Mouse (Mus musculus): Measurements from ENCODE around the gene Rab5if. TPM values are rescaled to one million over a fixed set of nuclear protein-coding genes. Genes with fewer than 3 reads are reported as not detected.
"Not testable (repeated sequence)": the region's sequence is repeated elsewhere in the genome, so short reads cannot be mapped to it uniquely, and the experiment has no call there.

The Rab5if gene
- polyA plus RNA-seq, 1 experiment from 2014 or later: 266 TPM

DNA sequence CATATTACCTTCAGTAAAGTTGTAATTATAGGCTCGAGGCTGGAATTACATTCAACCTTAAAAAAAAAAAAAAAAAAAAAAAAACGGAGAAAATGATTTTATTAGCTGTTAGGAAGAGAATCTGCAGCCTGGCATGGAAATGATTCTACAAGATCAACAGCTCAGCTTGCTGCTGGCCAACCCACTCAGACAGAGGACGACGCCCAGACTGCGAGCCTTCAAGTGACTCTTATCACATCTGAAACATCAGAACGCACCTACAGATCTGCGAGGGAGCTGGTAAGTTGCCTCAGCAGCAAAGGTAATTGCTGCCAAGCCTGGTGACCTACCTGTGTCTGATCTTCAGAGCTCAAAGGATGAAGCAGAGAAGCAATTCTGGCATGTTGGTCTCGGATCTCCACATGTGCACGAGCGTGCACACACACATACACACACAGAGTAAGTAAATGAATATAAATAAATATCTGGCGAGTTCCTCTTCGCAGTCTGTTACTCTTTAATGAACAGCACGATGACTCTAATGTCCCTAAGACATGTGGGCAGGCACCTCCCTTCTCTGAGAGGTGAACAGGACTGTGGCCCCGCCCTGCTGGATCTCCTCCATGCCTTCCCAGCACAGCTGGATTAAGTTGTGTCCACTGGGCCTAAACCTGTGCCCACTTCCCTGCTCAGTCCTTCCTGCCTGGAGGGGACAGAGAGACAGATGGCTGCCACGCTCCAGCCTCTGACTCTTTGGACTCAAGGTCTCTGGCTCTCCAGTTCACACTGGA is 31.8 kb downstream of the Rab5if start:
- Histone ChIP-seq H3K4me2 (no peak overlapping the region), H3K36me3 (no peaks in the 10 kb centered on the region), H3K4me3 (no peak overlapping the region), H3K27ac (no peak overlapping the region), H3K4me1 (peaks cover 47% of the 10 kb centered on the region), H3K9me3 (replicated peaks) (no peaks in the 10 kb centered on the region), H3K9ac (no peak overlapping the region), H3K27me3 (replicated peaks) (no peaks in the 10 kb centered on the region)
- 0 out of 2 replicates have a peak, but pooled peaks have one; percentile 46 for ATAC-seq
- 58% methylated on average over 15 of the region's 15 CpGs for WGBS (ENCODE audit: insufficient replicate concordance)

DNA sequence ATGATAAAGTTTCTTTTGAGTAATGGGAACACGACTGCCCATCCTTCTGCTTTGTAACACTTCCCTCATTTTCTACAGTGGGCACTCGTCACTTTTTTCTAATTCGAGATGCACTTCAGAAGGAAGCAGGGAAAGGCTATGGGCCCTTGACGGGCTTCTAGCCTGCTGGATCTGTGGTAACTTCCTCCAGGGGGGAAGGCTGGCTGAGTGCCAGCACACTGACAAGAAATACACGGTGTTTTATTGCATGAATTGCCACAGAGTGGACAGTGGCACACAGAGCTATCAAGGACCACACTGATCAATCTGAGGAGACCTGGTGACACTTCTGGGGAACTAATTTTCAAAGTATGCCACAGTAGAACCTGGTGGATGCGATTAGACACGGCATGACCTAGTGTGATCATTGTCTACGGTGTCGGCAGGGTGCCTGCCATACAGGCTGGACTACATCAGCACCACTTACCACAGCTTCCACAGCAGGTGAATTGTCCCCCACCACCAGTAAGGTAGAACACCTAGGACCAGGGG is 33.5 kb downstream of the Rab5if start:
- H3K4me1 ChIP-seq: peaks cover 47% of the 10 kb centered on the region
- H3K4me3 ChIP-seq: no peak overlapping the region
- no peaks in the 10 kb centered on the region for H3K9me3 ChIP-seq (replicated peaks)
- no peaks in the 10 kb centered on the region for H3K27me3 ChIP-seq (replicated peaks)
- H3K4me2 ChIP-seq: no peak overlapping the region
- H3K36me3 ChIP-seq: no peaks in the 10 kb centered on the region
- no peak overlapping the region for H3K9ac ChIP-seq
- no peak for ATAC-seq
- WGBS (ENCODE audit: insufficient replicate concordance): 62% methylated on average over 9 of the region's 9 CpGs
- H3K27ac ChIP-seq: no peak overlapping the region

DNA sequence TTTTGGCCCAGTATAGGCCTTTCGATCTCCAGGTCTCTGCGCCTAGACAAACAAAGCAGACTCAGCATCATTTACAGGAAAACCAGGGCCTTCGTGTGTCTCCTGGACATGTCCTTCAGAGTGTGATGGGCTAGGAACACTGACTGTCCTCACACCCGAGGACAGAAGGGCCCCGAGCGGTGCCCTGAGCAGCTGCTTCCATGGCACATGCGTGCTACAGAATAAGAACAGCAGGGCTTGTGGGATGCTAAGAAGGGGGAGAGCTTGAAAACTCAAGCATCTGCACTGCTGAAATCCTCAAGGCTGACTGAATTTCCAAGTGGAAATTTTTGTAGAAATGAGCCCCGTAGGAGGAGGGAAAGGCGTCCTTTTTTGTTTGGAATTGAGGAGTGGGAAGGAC is 34.1 kb downstream of the Rab5if start:
- no peak for ATAC-seq
- peaks cover 47% of the 10 kb centered on the region for H3K4me1 ChIP-seq

DNA sequence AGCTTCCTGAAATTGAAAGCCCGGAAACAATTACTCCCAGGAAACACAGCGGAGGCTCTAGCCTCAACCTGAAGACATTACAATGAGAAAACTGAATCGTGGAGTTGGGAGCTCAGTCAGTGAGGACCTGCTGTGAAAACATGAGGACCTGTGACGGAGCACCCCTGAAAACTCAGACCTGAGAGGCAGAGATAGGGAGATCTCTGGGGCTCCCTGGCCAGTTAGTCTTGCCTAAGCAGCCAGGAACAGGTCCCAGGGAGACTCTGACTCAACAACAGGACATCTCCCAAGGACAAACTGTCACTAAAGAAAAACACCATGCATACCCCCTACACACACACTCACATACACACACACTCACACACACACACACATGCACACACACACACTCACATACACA is 35.4 kb downstream of the Rab5if start:
- no peak overlapping the region for H3K27ac ChIP-seq
- H3K4me3 ChIP-seq: no peak overlapping the region
- H3K36me3 ChIP-seq: no peaks in the 10 kb centered on the region
- ATAC-seq: peak; percentile 63; the same call in 1 of the 2 replicates
- peak overlapping the region; percentile 46 for H3K4me2 ChIP-seq
- H3K27me3 ChIP-seq (replicated peaks): no peaks in the 10 kb centered on the region
- H3K9me3 ChIP-seq (replicated peaks): no peaks in the 10 kb centered on the region
- H3K4me1 ChIP-seq: peaks cover 47% of the 10 kb centered on the region
- peak overlapping the region; percentile 5; the same call in 1 of the 2 replicates for H3K9ac ChIP-seq
- WGBS (ENCODE audit: insufficient replicate concordance): 18% methylated on average over 4 of the region's 4 CpGs

More for the DNA sequence above, 34.1 kb downstream of the Rab5if start:
- no peaks in the 10 kb centered on the region for H3K9me3 ChIP-seq (replicated peaks)
- H3K4me3 ChIP-seq: no peak overlapping the region
- H3K36me3 ChIP-seq: no peaks in the 10 kb centered on the region
- H3K9ac ChIP-seq: no peak overlapping the region
- H3K27ac ChIP-seq: no peak overlapping the region
- H3K27me3 ChIP-seq (replicated peaks): no peaks in the 10 kb centered on the region
- WGBS (ENCODE audit: insufficient replicate concordance): 72% methylated on average over 9 of the region's 9 CpGs
- H3K4me2 ChIP-seq: no peak overlapping the region

DNA sequence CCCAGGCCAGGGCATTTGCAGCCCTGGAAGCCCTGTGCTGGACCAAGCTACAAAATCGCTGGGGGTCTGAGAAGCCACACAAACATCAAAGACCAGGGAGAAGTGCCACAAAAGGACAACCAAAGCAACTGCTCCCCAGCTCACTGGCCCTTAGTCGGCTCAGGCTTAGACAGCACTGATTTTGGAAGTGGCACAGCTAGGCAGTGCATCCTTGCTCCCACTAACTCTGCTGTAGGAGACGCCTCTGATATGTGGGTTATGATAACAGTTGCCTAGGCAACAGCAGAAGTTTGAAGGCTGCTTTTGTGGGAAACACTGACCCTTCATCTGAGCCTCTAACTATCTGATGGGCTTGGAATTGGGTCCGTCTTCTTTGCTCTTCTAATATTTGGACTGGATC is 36.3 kb downstream of the Rab5if start:
- no peaks in the 10 kb centered on the region for H3K27me3 ChIP-seq (replicated peaks)
- no peak for ATAC-seq
- WGBS (ENCODE audit: insufficient replicate concordance): 57% methylated on average over 4 of the region's 4 CpGs
- no peak overlapping the region for H3K27ac ChIP-seq
- no peaks in the 10 kb centered on the region for H3K36me3 ChIP-seq
- H3K9ac ChIP-seq: no peak overlapping the region
- H3K4me3 ChIP-seq: no peak overlapping the region
- H3K9me3 ChIP-seq (replicated peaks): no peaks in the 10 kb centered on the region
- peaks cover 45% of the 10 kb centered on the region for H3K4me1 ChIP-seq
- no peak overlapping the region for H3K4me2 ChIP-seq

DNA sequence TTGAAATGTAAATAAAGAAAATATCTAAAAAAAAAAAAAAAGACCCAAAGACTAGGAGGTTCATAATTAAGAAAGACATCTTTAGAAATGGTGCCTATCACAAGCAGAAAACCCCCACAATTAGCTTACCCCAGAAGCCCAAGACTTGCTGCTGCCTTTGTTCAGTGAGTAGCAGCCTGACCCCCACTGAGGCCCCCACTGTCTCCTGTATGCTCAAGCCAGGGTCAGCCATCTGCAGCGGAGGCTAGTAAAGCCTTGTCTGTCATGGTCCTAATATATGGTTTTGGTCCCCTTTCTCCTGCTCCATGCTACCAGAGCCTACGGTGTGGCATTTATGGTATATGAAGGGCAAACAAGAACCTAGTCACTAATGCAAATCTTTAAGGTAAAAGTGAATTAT is 38.4 kb downstream of the Rab5if start:
- no peak overlapping the region for H3K4me2 ChIP-seq
- 89% methylated on average over 2 of the region's 2 CpGs for WGBS (ENCODE audit: insufficient replicate concordance)
- peaks cover 33% of the 10 kb centered on the region for H3K4me1 ChIP-seq
- no peaks in the 10 kb centered on the region for H3K27me3 ChIP-seq (replicated peaks)
- H3K4me3 ChIP-seq: no peak overlapping the region
- no peaks in the 10 kb centered on the region for H3K9me3 ChIP-seq (replicated peaks)
- H3K9ac ChIP-seq: no peak overlapping the region
- no peaks in the 10 kb centered on the region for H3K36me3 ChIP-seq
- no peak for ATAC-seq
- H3K27ac ChIP-seq: no peak overlapping the region

DNA sequence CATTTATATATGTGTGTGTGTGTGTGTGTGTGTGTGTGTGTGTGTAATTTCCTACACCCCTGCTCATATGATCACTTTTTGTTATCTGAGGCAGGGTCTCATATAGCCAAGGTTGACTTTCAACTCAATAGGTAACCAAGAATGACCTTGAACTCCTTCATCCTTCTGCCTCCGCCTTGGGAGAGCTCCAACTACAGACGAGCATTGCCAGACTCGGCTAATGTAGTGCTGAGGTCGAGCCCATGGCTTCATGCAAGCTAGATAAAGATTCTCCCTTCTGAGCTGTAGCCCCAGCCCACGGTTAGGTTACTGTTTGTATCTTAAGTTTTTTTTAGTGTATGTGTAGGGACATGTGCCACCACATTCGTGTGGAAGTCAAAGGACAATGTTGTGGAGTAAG is 39.0 kb downstream of the Rab5if start:
- H3K9ac ChIP-seq: no peak overlapping the region
- no peak overlapping the region for H3K4me3 ChIP-seq
- H3K9me3 ChIP-seq (replicated peaks): no peaks in the 10 kb centered on the region
- no peaks in the 10 kb centered on the region for H3K27me3 ChIP-seq (replicated peaks)
- H3K36me3 ChIP-seq: no peaks in the 10 kb centered on the region
- ATAC-seq: no peak
- 64% methylated on average over 6 of the region's 6 CpGs for WGBS (ENCODE audit: insufficient replicate concordance)
- no peak overlapping the region for H3K27ac ChIP-seq
- H3K4me1 ChIP-seq: peaks cover 27% of the 10 kb centered on the region
- no peak overlapping the region for H3K4me2 ChIP-seq

DNA sequence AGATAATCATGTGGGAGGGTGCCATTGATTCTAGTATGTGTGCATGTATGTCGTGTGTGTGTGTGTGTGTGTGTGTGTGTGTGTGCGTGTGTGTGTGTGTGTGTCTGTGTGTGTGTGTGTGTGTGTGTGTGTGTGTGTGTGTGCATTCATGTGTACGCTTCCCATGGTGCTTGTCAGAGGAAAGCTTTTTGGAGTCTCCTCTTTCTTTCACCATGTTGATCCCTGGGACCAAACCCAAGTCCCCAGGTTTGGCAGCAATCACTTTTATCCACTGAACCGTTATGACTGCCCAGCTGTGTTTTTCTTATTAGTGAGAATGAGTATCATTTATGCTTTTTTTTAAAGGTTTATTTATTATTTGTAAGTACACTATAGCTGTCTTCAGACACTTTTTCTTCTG is 39.5 kb downstream of the Rab5if start:
- H3K27me3 ChIP-seq (replicated peaks); H3K4me3 ChIP-seq; H3K27ac ChIP-seq; H3K9ac ChIP-seq; H3K4me2 ChIP-seq; H3K36me3 ChIP-seq; H3K9me3 ChIP-seq (replicated peaks); ATAC-seq: not testable (repeated sequence)
- H3K4me1 ChIP-seq: peaks cover 22% of the 10 kb centered on the region
- 75% methylated on average over 3 of the region's 4 CpGs for WGBS (ENCODE audit: insufficient replicate concordance)

DNA sequence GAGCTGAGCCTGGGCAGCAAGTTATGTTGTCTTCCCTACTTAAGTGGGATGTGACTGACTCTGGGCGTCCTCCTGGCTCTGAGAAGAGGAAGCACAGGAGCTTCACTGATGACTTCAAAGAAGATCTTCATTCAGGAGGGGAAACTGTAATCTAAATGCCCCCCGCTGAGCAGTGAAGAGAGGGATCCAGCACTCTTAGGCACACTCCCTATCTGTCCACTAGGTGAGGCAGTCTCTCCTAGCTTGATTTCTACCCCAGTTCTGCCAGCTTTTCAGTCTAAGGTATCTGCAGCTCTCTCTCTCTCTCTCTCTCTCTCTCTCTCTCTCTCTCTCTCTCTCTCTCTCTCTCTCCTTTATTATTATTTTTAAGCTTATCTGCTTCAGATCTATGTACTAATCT is 40.4 kb downstream of the Rab5if start:
- Histone ChIP-seq H3K9ac (no peak overlapping the region), H3K4me2 (no peak overlapping the region), H3K27me3 (replicated peaks) (no peaks in the 10 kb centered on the region), H3K4me3 (no peak overlapping the region), H3K27ac (no peak overlapping the region), H3K36me3 (no peaks in the 10 kb centered on the region), H3K9me3 (replicated peaks) (no peaks in the 10 kb centered on the region), H3K4me1 (peaks cover 12% of the 10 kb centered on the region)
- ATAC-seq: no peak
- WGBS (ENCODE audit: insufficient replicate concordance): 22% methylated on average over 2 of the region's 2 CpGs

DNA sequence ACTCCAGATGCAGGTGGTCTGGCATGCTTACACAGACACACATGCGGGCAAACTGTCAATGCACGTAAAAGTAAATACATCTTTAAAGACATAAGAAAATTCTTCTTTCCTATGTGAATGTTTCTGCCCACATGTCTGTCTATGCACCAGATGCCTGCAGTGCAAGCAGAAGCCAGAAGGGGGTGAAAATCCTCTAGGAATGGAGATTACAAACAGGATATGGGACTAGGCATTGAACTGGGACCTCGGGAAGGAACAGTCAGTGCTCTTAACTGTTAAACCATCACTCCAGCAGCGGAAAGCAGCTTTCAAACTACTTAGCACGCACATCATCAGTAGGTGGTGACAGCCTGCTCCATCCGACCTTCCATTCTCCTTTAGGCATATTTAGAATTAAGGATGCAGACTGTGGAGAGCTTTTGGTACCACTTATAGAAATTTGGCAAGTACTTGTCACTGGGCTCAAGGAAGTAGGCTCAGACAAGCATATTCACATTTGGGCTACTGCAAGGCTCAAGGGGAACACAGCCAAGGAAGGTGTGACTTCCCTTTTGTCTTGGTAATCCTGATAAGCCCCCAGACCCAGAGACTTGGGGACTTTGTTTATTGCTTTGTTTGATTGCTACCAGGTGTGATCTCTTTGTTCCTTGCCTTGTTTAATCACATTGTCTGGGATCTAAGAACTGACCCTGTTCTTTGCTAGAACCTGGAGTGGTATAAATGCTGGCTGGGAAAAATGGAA is 42.2 kb downstream of the Rab5if start:
- Histone ChIP-seq H3K27me3 (replicated peaks) (no peaks in the 10 kb centered on the region), H3K4me3 (no peak overlapping the region), H3K27ac (no peak overlapping the region), H3K4me1 (no peaks in the 10 kb centered on the region), H3K9ac (no peak overlapping the region), H3K9me3 (replicated peaks) (no peaks in the 10 kb centered on the region), H3K36me3 (no peaks in the 10 kb centered on the region), H3K4me2 (no peak overlapping the region)
- ATAC-seq: no peak
- 31% methylated on average over 6 of the region's 6 CpGs for WGBS (ENCODE audit: insufficient replicate concordance)

DNA sequence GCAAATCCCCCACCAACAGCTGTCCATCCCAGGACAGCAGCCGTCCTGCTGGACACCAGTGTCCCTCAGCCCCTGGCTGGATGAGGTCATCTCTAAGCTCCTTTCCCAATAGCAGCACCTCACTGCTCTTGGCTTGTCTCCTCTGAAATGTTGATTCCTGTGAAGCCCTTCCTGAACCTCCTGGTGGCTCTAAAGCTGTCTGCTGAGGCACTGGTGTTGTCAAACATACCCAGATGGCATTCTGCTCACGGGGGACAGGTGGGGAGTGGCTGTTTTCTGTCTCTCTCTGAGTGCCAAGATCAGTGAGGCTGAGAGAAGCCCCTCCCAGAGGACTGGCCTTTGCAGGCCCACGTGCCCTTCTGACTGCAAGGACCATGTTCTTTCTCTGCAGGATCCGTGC is 43.0 kb downstream of the Rab5if start:
- H3K4me2 ChIP-seq; ATAC-seq; H3K36me3 ChIP-seq; H3K9ac ChIP-seq; H3K27me3 ChIP-seq (replicated peaks); H3K4me3 ChIP-seq; H3K27ac ChIP-seq; H3K9me3 ChIP-seq (replicated peaks); H3K4me1 ChIP-seq: not testable (repeated sequence)
- 39% methylated on average over 4 of the region's 4 CpGs for WGBS (ENCODE audit: insufficient replicate concordance)

DNA sequence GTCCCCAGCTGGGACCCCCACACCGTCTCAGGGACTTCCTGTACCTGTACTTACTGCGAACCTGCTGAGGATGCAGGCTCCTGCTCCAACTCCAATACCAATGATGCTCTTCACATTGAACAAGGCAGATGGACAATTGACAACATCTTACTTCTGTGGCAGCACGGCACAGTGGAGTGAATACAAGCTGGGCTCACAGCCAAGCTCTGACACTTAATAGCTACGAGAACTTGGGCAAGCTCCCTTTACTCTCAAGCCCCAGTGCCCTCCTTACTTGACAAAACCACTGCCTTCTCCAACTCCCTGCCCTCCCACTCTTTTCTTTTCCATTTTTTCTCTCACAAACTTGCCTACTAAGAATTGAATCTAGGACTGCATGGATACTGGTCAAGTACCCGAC is 50.3 kb downstream of the Rab5if start:
- H3K9me3 ChIP-seq (replicated peaks): no peaks in the 10 kb centered on the region
- no peak for ATAC-seq

More for the DNA sequence above, 50.3 kb downstream of the Rab5if start:
- H3K27ac ChIP-seq: no peak overlapping the region
- WGBS (ENCODE audit: insufficient replicate concordance): 68% methylated on average over 5 of the region's 5 CpGs
- peaks cover 10% of the 10 kb centered on the region for H3K27me3 ChIP-seq (replicated peaks)
- no peak overlapping the region for H3K9ac ChIP-seq
- H3K4me3 ChIP-seq: no peak overlapping the region
- no peaks in the 10 kb centered on the region for H3K36me3 ChIP-seq
- H3K4me1 ChIP-seq: peaks cover 12% of the 10 kb centered on the region
- no peak overlapping the region for H3K4me2 ChIP-seq

Data from liver, embryonic 12.5 days (tissue).